Mouse (Mus musculus) stomach, embryonic 15.5 days (tissue): Measurements from ENCODE around the gene Rai14. TPM values are rescaled to one million over a fixed set of nuclear protein-coding genes. Genes with fewer than 3 reads are reported as not detected.
"Not testable (repeated sequence)": the region's sequence is repeated elsewhere in the genome, so short reads cannot be mapped to it uniquely, and the experiment has no call there.

Experiments used
- ATAC-seq: fragments of 200-750 bp; cut with Nextera tagmentation; 2 replicates; pipeline ENCODE4 v1.8.0; 2017; ENCODE audit warnings: low read depth, moderate number of reproducible peaks, moderate TSS enrichment; ENCODE audit not compliant: insufficient read depth, low FRiP score
- H3K27ac ChIP-seq: fragments of 300-500 bp; sonication (generic); 2 replicates; pipeline ENCODE4 v1.5.1; 2015; ENCODE audit warnings: mild to moderate bottlenecking, inconsistent platforms
- H3K27me3 ChIP-seq: fragments of 300-500 bp; sonication (generic); replicated peaks from 2 replicates; pipeline ENCODE4 v1.6.1; 2015; ENCODE audit warnings: inconsistent platforms
- H3K36me3 ChIP-seq: fragments of 300-500 bp; sonication (generic); 2 replicates; pipeline ENCODE4 v1.6.1; 2015; ENCODE audit warnings: inconsistent platforms
- H3K4me1 ChIP-seq: fragments of 300-500 bp; sonication (generic); 2 replicates; pipeline ENCODE4 v1.6.1; 2015; ENCODE audit warnings: inconsistent platforms
- H3K4me2 ChIP-seq: fragments of 300-500 bp; sonication (generic); 2 replicates; pipeline ENCODE4 v1.6.1; 2015; ENCODE audit warnings: mild to moderate bottlenecking, inconsistent platforms
- H3K4me3 ChIP-seq: fragments of 300-500 bp; sonication (generic); replicated peaks from 2 replicates; pipeline ENCODE4 v1.5.1; 2015; ENCODE audit warnings: inconsistent platforms
- H3K9ac ChIP-seq: fragments of 300-500 bp; sonication (generic); 2 replicates; pipeline ENCODE4 v1.6.1; 2015; ENCODE audit warnings: inconsistent platforms
- H3K9me3 ChIP-seq: fragments of 300-500 bp; sonication (generic); 2 replicates; pipeline ENCODE4 v1.6.1; 2016; ENCODE audit warnings: inconsistent platforms
- WGBS: fragments of 180-500 bp; shearing (Covaris S2); methylation state at CpG from one replicate; pipeline ENCODE4 v1.1.7; 2015; 5-methylcytosine and 5-hydroxymethylcytosine counted together
- polyA plus RNA-seq: library from polyadenylated mRNA; unstranded; fragments of >200 nt; fragmentation: Nextera tagmentation; extraction: Ambion mirVana; gene quantifications from 2 replicates; pipeline ENCODE4 v1.2.1, GENCODE M21; 2015

The Rai14 gene
- polyA plus RNA-seq, 1 experiment from 2014 or later, result 17.8 TPM

DNA sequence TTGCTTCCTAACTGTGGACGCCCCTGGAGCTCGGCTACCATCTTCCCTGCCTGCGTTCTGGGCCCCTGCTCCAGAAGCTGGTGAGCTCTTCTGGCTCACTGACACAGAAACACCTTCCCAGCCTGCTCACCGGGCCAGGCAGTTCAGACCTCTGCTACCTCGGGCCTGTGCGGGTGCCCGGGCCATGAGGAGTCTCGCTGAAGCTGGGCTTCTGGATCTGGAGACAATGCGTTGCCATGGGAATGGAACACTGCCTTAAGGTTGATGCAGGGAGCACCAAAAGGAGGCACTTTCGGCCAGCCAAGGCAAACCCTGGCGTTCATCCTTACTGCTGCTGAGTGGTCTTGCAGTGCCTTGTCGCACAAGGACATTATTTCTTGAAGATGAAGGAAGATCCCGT is 156.0 kb downstream of the Rai14 start, which contains the start of gene Ttc23l:
Gene Ttc23l, minus strand, starts transcription at position 204 of the 400 bp plus-strand sequence.
- Histone ChIP-seq H3K4me1 (no peaks in the 10 kb centered on the region), H3K27ac (no peak within 1 kb of the TSS), H3K27me3 (no peaks in the 10 kb centered on the region), H3K36me3 (no peaks in the 10 kb centered on the region), H3K9me3 (no peaks in the 10 kb centered on the region), H3K9ac (no peak within 1 kb of the TSS), H3K4me2 (no peak within 1 kb of the TSS), H3K4me3 (no peak within 1 kb of the TSS)
- 85% methylated on average over 13 of the region's 13 CpGs for WGBS
- ATAC-seq, result no peak

DNA sequence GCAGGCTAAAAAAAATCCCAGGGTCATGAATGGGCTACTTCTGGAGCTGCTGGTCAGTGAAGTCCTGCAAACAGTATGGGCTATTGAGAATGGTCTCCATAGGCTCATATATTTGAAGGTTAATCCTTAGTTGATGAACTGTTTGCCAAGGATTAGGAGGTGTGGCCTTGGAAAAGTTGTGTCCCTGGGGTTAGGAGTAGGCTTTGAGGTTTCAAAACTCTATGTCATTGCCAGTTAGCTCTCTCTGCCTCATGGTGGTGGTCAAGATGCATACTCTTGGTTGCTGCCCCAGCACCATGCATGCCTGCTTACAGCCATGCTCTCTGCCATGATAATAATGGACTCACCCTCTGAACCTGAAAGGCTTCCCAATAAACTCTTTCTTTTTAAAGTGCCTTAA is 160.1 kb downstream of the Rai14 start:
- Histone ChIP-seq H3K4me2 (no peak overlapping the region), H3K9ac (no peak overlapping the region), H3K27ac (no peak overlapping the region), H3K27me3 (no peaks in the 10 kb centered on the region), H3K4me3 (no peak overlapping the region), H3K4me1 (no peaks in the 10 kb centered on the region), H3K9me3 (no peaks in the 10 kb centered on the region), H3K36me3 (no peaks in the 10 kb centered on the region)
- ATAC-seq, result no peak

GRCm38 (mm10) chr15:10540271-10541088 is 173.9 kb downstream of the Rai14 start:
- Histone ChIP-seq H3K27me3 (no peaks in the 10 kb centered on the region), H3K4me3 (no peak overlapping the region), H3K27ac (no peak overlapping the region), H3K9ac (no peak overlapping the region), H3K36me3 (no peaks in the 10 kb centered on the region), H3K4me1 (no peaks in the 10 kb centered on the region), H3K4me2 (no peak overlapping the region), H3K9me3 (no peaks in the 10 kb centered on the region)
- ATAC-seq, result no peak
- WGBS, result 69% methylated on average over 16 of the region's 16 CpGs

- 83% methylated on average over 7 of the region's 7 CpGs for WGBS
Measured at GRCm38 (mm10) chr15:10535969-10536368, 178.5 kb downstream of the Rai14 start.

DNA sequence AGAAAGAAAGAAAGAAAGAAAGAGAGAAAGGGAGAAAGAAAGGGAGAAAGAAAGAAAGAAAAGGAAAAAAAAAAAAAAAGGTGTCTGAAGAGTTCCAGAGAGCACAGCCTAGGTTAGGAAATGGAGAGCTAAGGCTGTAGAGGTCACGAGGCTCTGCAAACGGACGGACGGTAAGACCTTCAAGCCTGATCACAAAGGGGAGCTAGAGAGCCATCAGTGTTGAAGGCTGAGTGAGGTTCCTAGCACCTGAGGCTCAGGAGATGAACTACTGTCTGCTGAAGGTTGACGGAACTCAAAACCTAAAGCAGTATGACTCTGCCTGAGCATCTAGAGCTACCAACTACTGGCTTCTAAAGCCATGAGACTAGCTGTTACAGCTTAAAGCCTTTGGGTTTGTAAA is 179.8 kb downstream of the Rai14 start:
- Histone ChIP-seq H3K4me3 (no peak overlapping the region), H3K4me2 (no peak overlapping the region), H3K9me3 (no peaks in the 10 kb centered on the region), H3K27ac (no peak overlapping the region), H3K27me3 (no peaks in the 10 kb centered on the region), H3K9ac (no peak overlapping the region), H3K36me3 (no peaks in the 10 kb centered on the region), H3K4me1 (no peaks in the 10 kb centered on the region)
- ATAC-seq, result no peak
- WGBS, result 84% methylated on average over 5 of the region's 5 CpGs

More at GRCm38 (mm10) chr15:10535969-10536368, 178.5 kb downstream of the Rai14 start:
- ATAC-seq, result no peak
- Histone ChIP-seq H3K27me3 (no peaks in the 10 kb centered on the region), H3K4me3 (no peak overlapping the region), H3K4me2 (no peak overlapping the region), H3K4me1 (no peaks in the 10 kb centered on the region), H3K9me3 (no peaks in the 10 kb centered on the region), H3K9ac (no peak overlapping the region), H3K27ac (no peak overlapping the region), H3K36me3 (no peaks in the 10 kb centered on the region)

- not testable (repeated sequence) for H3K27ac ChIP-seq, H3K4me1 ChIP-seq, H3K9ac ChIP-seq, H3K4me3 ChIP-seq, H3K36me3 ChIP-seq, H3K27me3 ChIP-seq, H3K9me3 ChIP-seq, H3K4me2 ChIP-seq, ATAC-seq
- 89% methylated on average over 10 of the region's 10 CpGs for WGBS
Measured at GRCm38 (mm10) chr15:10533361-10533760, 181.1 kb downstream of the Rai14 start.

DNA sequence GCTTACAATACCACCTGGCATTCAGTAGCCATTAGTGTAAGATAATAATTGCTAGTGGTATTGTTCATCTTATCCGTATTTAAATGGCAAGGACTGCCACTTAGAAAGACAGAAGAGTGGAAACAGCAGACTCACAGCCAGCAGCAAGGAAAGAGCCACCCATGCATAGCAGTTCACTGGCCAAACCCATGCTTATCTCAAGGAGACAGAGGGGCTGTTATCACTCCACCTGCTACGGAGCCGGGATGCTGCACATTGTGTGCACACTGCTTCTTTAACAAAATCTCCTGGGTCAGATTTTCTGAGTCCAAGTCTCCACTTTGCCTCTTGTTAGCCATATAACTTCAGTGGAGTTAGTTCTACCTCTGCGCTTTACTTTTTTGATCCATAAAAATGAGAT is 183.1 kb downstream of the Rai14 start:
- Histone ChIP-seq H3K27ac (no peak overlapping the region), H3K9me3 (no peaks in the 10 kb centered on the region), H3K4me1 (no peaks in the 10 kb centered on the region), H3K27me3 (no peaks in the 10 kb centered on the region), H3K4me3 (no peak overlapping the region), H3K36me3 (no peaks in the 10 kb centered on the region), H3K9ac (no peak overlapping the region), H3K4me2 (no peak overlapping the region)
- 78% methylated on average over 4 of the region's 4 CpGs for WGBS
- ATAC-seq, result no peak

GRCm38 (mm10) chr15:10525896-10526295 is 188.5 kb downstream of the Rai14 start:
- no peaks in the 10 kb centered on the region for H3K4me1 ChIP-seq
- no peak for ATAC-seq
- H3K4me3 ChIP-seq, result no peak overlapping the region
- no peak overlapping the region for H3K9ac ChIP-seq
- 76% methylated on average over 1 of the region's 1 CpGs for WGBS
- no peak overlapping the region for H3K4me2 ChIP-seq
- H3K27ac ChIP-seq, result no peak overlapping the region
- H3K9me3 ChIP-seq, result no peaks in the 10 kb centered on the region
- no peaks in the 10 kb centered on the region for H3K27me3 ChIP-seq
- H3K36me3 ChIP-seq, result no peaks in the 10 kb centered on the region

Other genes with a start within 250 kb of the Rai14 start
- 16.8 and 17.6 TPM in 2 replicates for gene Dnajc21, start 244.1 kb downstream of the Rai14 start, polyA plus RNA-seq
- 83.9 and 106 TPM in 2 replicates for gene Brix1, start 228.7 kb downstream of the Rai14 start, polyA plus RNA-seq
- gene Rad1, start 228.6 kb downstream of the Rai14 start, polyA plus RNA-seq, result 32.3 and 32.7 TPM in 2 replicates
- gene Ttc23l, start 156.0 kb downstream of the Rai14 start, polyA plus RNA-seq, result not detected in 2 replicates
- 1.4 and 2.0 TPM in 2 replicates for gene C1qtnf3, start 237.7 kb upstream of the Rai14 start, polyA plus RNA-seq